Mouse (Mus musculus): Measurements from ENCODE around the gene Abcc4. TPM values are rescaled to one million over a fixed set of nuclear protein-coding genes. Genes with fewer than 3 reads are reported as not detected.
"Not testable (repeated sequence)": the region's sequence is repeated elsewhere in the genome, so short reads cannot be mapped to it uniquely, and the experiment has no call there.

The Abcc4 gene
- total and polyA plus RNA-seq, 3 experiments, result 10.5 to 25.2 (median 16.2) TPM

GRCm38 (mm10) chr14:118681087-118681486 is 24.9 kb downstream of the Abcc4 start:
- Histone ChIP-seq H3K27me3 (ENCODE audit: insufficient read depth, low read length) (no peaks in the 10 kb centered on the region), H3K4me1 (ENCODE audit: insufficient read depth, low read depth, low read length) (peaks cover 7% of the 10 kb centered on the region), H3K4me3 (ENCODE audit: low read depth, low read length) (no peak overlapping the region), H3K36me3 (replicated peaks) (peaks cover 71% of the 10 kb centered on the region), H3K9me3 (replicated peaks) (no peaks in the 10 kb centered on the region)
- TF ChIP-seq POLR2AphosphoS5 (IDR thresholded peaks at IDR 0.05; ENCODE audit: insufficient replicate concordance, low read depth, low read length) (no peak), TAL1 (conservative IDR thresholded peaks at IDR 0.05; ENCODE audit: low read depth, low read length) (no peak), GATA2 (IDR thresholded peaks at IDR 0.05; ENCODE audit: borderline replicate concordance, low read depth, low read length) (no peak), CTCF (IDR thresholded peaks at IDR 0.05; ENCODE audit: low read depth, low read length) (no peak), GATA1 (IDR thresholded peaks at IDR 0.05; ENCODE audit: borderline replicate concordance, low read length) (no peak)
- DNase-seq (ENCODE audit: low spot score), result no peak
- ATAC-seq (ENCODE audit: extremely low read depth, insufficient number of reproducible peaks, low FRiP score, poor library complexity, severe bottlenecking), result no peak

- H3K27me3 ChIP-seq (ENCODE audit: insufficient read depth, low read length), result no peaks in the 10 kb centered on the region
- peaks cover 4% of the 10 kb centered on the region for H3K9me3 ChIP-seq (replicated peaks)
- ATAC-seq (ENCODE audit: extremely low read depth, insufficient number of reproducible peaks, low FRiP score, poor library complexity, severe bottlenecking), result no peak
- no peak overlapping the region for H3K4me3 ChIP-seq (ENCODE audit: low read depth, low read length)
- TF ChIP-seq POLR2AphosphoS5 (IDR thresholded peaks at IDR 0.05; ENCODE audit: insufficient replicate concordance, low read depth, low read length) (no peak), TAL1 (conservative IDR thresholded peaks at IDR 0.05; ENCODE audit: low read depth, low read length) (no peak), GATA2 (IDR thresholded peaks at IDR 0.05; ENCODE audit: borderline replicate concordance, low read depth, low read length) (no peak), GATA1 (IDR thresholded peaks at IDR 0.05; ENCODE audit: borderline replicate concordance, low read length) (no peak), CTCF (IDR thresholded peaks at IDR 0.05; ENCODE audit: low read depth, low read length) (no peak)
- no peak for DNase-seq (ENCODE audit: low spot score)
- H3K4me1 ChIP-seq (ENCODE audit: insufficient read depth, low read depth, low read length), result peaks cover 29% of the 10 kb centered on the region
- peaks cover 82% of the 10 kb centered on the region for H3K36me3 ChIP-seq (replicated peaks)
Measured at GRCm38 (mm10) chr14:118678279-118678985, 27.6 kb downstream of the Abcc4 start.

GRCm38 (mm10) chr14:118676308-118676994 is 29.6 kb downstream of the Abcc4 start:
- H3K9me3 ChIP-seq (replicated peaks), result peaks cover 7% of the 10 kb centered on the region
- H3K4me3 ChIP-seq (ENCODE audit: low read depth, low read length), result no peak overlapping the region
- no peaks in the 10 kb centered on the region for H3K27me3 ChIP-seq (ENCODE audit: insufficient read depth, low read length)
- TF ChIP-seq GATA1 (IDR thresholded peaks at IDR 0.05; ENCODE audit: borderline replicate concordance, low read length) (no peak), POLR2AphosphoS5 (IDR thresholded peaks at IDR 0.05; ENCODE audit: insufficient replicate concordance, low read depth, low read length) (no peak), TAL1 (conservative IDR thresholded peaks at IDR 0.05; ENCODE audit: low read depth, low read length) (no peak), GATA2 (IDR thresholded peaks at IDR 0.05; ENCODE audit: borderline replicate concordance, low read depth, low read length) (no peak), CTCF (IDR thresholded peaks at IDR 0.05; ENCODE audit: low read depth, low read length) (no peak)
- H3K36me3 ChIP-seq (replicated peaks), result peaks cover 81% of the 10 kb centered on the region
- no peak for ATAC-seq (ENCODE audit: extremely low read depth, insufficient number of reproducible peaks, low FRiP score, poor library complexity, severe bottlenecking)
- no peak for DNase-seq (ENCODE audit: low spot score)
- H3K4me1 ChIP-seq (ENCODE audit: insufficient read depth, low read depth, low read length), result peaks cover 23% of the 10 kb centered on the region

GRCm38 (mm10) chr14:118674705-118675139 is 31.3 kb downstream of the Abcc4 start:
- Histone ChIP-seq H3K36me3 (replicated peaks) (peaks cover 75% of the 10 kb centered on the region), H3K4me1 (ENCODE audit: insufficient read depth, low read depth, low read length) (peaks cover 23% of the 10 kb centered on the region), H3K9me3 (replicated peaks) (peaks cover 7% of the 10 kb centered on the region), H3K4me3 (ENCODE audit: low read depth, low read length) (no peak overlapping the region), H3K27me3 (ENCODE audit: insufficient read depth, low read length) (no peaks in the 10 kb centered on the region)
- TF ChIP-seq GATA2 (IDR thresholded peaks at IDR 0.05; ENCODE audit: borderline replicate concordance, low read depth, low read length) (no peak), GATA1 (IDR thresholded peaks at IDR 0.05; ENCODE audit: borderline replicate concordance, low read length) (no peak), TAL1 (conservative IDR thresholded peaks at IDR 0.05; ENCODE audit: low read depth, low read length) (no peak), POLR2AphosphoS5 (IDR thresholded peaks at IDR 0.05; ENCODE audit: insufficient replicate concordance, low read depth, low read length) (no peak), CTCF (IDR thresholded peaks at IDR 0.05; ENCODE audit: low read depth, low read length) (no peak)
- DNase-seq (ENCODE audit: low spot score), result no peak
- peak; percentile 10; the same call in 1 of the 2 replicates for ATAC-seq (ENCODE audit: extremely low read depth, insufficient number of reproducible peaks, low FRiP score, poor library complexity, severe bottlenecking)

- ATAC-seq (ENCODE audit: extremely low read depth, insufficient number of reproducible peaks, low FRiP score, poor library complexity, severe bottlenecking) (no peak), DNase-seq (ENCODE audit: low spot score) (no peak)
- Histone ChIP-seq H3K36me3 (replicated peaks) (peaks cover 72% of the 10 kb centered on the region), H3K9me3 (replicated peaks) (peaks cover 7% of the 10 kb centered on the region), H3K4me1 (ENCODE audit: insufficient read depth, low read depth, low read length) (peaks cover 23% of the 10 kb centered on the region), H3K4me3 (ENCODE audit: low read depth, low read length) (no peak overlapping the region), H3K27me3 (ENCODE audit: insufficient read depth, low read length) (no peaks in the 10 kb centered on the region)
- TF ChIP-seq GATA1 (IDR thresholded peaks at IDR 0.05; ENCODE audit: borderline replicate concordance, low read length), result no peak
- no peak for TF ChIP-seq POLR2AphosphoS5 (IDR thresholded peaks at IDR 0.05; ENCODE audit: insufficient replicate concordance, low read depth, low read length)
- no peak for TF ChIP-seq TAL1 (conservative IDR thresholded peaks at IDR 0.05; ENCODE audit: low read depth, low read length)
- no peak for TF ChIP-seq CTCF (IDR thresholded peaks at IDR 0.05; ENCODE audit: low read depth, low read length)
- TF ChIP-seq GATA2 (IDR thresholded peaks at IDR 0.05; ENCODE audit: borderline replicate concordance, low read depth, low read length), result no peak
Measured at GRCm38 (mm10) chr14:118674224-118674623, 31.8 kb downstream of the Abcc4 start.

GRCm38 (mm10) chr14:118673501-118673900 is 32.5 kb downstream of the Abcc4 start:
- no peak for ATAC-seq (ENCODE audit: extremely low read depth, insufficient number of reproducible peaks, low FRiP score, poor library complexity, severe bottlenecking)
- H3K4me3 ChIP-seq (ENCODE audit: low read depth, low read length), result no peak overlapping the region
- TF ChIP-seq TAL1 (conservative IDR thresholded peaks at IDR 0.05; ENCODE audit: low read depth, low read length) (no peak), GATA2 (IDR thresholded peaks at IDR 0.05; ENCODE audit: borderline replicate concordance, low read depth, low read length) (no peak), POLR2AphosphoS5 (IDR thresholded peaks at IDR 0.05; ENCODE audit: insufficient replicate concordance, low read depth, low read length) (no peak), GATA1 (IDR thresholded peaks at IDR 0.05; ENCODE audit: borderline replicate concordance, low read length) (no peak), CTCF (IDR thresholded peaks at IDR 0.05; ENCODE audit: low read depth, low read length) (no peak)
- no peaks in the 10 kb centered on the region for H3K27me3 ChIP-seq (ENCODE audit: insufficient read depth, low read length)
- peaks cover 25% of the 10 kb centered on the region for H3K4me1 ChIP-seq (ENCODE audit: insufficient read depth, low read depth, low read length)
- peaks cover 73% of the 10 kb centered on the region for H3K36me3 ChIP-seq (replicated peaks)
- no peak for DNase-seq (ENCODE audit: low spot score)
- peaks cover 7% of the 10 kb centered on the region for H3K9me3 ChIP-seq (replicated peaks)

- not testable (repeated sequence) for ATAC-seq (ENCODE audit: extremely low read depth, insufficient number of reproducible peaks, low FRiP score, poor library complexity, severe bottlenecking)
Measured at GRCm38 (mm10) chr14:118672931-118673330, 33.1 kb downstream of the Abcc4 start.

More at GRCm38 (mm10) chr14:118672931-118673330, 33.1 kb downstream of the Abcc4 start:
- not testable (repeated sequence) for H3K9me3 ChIP-seq (replicated peaks); H3K27me3 ChIP-seq (ENCODE audit: insufficient read depth, low read length); H3K4me3 ChIP-seq (ENCODE audit: low read depth, low read length); DNase-seq (ENCODE audit: low spot score)
- Histone ChIP-seq H3K36me3 (replicated peaks) (peaks cover 74% of the 10 kb centered on the region), H3K4me1 (ENCODE audit: insufficient read depth, low read depth, low read length) (peaks cover 25% of the 10 kb centered on the region)
